Mouse (Mus musculus): ENCODE data around the gene Maml1.

DNA sequence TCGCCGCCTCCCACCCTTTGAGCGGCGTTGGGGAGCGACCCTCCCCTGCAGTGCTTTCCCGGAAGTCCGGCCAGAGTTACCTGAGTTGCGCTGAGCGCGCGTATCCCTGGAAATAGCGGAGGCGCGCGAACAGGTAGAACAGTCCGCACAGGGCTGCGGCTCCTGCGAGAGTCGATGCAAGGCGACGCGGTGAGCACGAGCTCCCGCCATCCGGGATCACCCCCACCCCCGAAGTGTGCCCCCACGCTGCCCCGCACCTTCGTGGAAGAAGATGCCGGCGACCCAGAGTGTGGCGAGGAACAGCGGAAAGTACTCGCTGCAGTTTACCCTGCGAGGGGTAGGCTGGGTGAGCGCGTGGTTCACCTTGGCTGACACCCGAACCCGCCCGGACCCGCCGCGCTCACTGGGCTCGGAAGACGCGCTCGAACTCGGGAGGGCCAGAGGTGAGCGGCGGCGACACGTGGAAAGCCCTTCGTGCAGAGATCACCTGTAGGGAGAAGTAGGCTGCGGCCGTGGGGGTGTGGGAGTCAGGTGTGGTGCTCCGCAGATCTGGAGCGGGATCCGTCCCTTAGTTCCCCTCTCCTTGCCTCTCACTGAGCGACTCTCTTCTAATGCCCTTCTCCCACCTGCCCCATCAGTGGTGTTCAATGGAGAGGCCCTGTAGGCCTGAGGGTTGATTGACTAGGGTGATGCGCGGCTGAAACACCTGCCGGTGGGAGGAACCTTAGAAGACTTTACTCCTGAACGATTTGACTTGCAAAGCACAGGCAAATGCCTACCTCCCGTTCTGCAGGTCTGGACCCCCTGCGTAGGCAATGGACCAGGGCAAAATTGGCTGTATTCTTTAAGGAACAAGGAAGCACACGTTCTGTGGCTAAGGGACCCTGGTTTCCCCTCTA is 54.9 kb downstream of the Maml1 start:
- TF ChIP-seq POLR2A (IDR thresholded peaks at IDR 0.05; ENCODE audit: extremely low read depth, insufficient read depth, low read length) (no peak), CTCF (IDR thresholded peaks at IDR 0.05; ENCODE audit: extremely low read depth, insufficient read depth, low read length) (no peak)

All from cortical plate, adult 2 months (tissue).